Mouse (Mus musculus) kidney, embryonic 15.5 days (tissue): ENCODE measurements around the gene Olfr727. TPM values are rescaled to one million over a fixed set of nuclear protein-coding genes. Genes with fewer than 3 reads are reported as not detected.

Source experiments
- ATAC-seq: fragments of 200-750 bp; cut with Nextera tagmentation; replicated peaks from 2 replicates; pipeline ENCODE4 v1.8.0; 2017; ENCODE audit warnings: moderate TSS enrichment; ENCODE audit not compliant: low FRiP score
- H3K27ac ChIP-seq: fragments of 300-500 bp; sonication (generic); 2 replicates; pipeline ENCODE4 v1.5.1; 2015; ENCODE audit warnings: mild to moderate bottlenecking, inconsistent platforms
- H3K27me3 ChIP-seq: fragments of 300-500 bp; sonication (generic); 2 replicates; pipeline ENCODE4 v1.6.1; 2015; ENCODE audit warnings: inconsistent platforms
- H3K36me3 ChIP-seq: fragments of 300-500 bp; sonication (generic); 2 replicates; pipeline ENCODE4 v1.6.1; 2015; ENCODE audit warnings: inconsistent platforms
- H3K4me1 ChIP-seq: fragments of 300-500 bp; sonication (generic); 2 replicates; pipeline ENCODE4 v1.6.1; 2015; ENCODE audit warnings: inconsistent platforms
- H3K4me2 ChIP-seq: fragments of 300-500 bp; sonication (generic); 2 replicates; pipeline ENCODE4 v1.6.1; 2015; ENCODE audit warnings: moderate library complexity, mild to moderate bottlenecking, inconsistent platforms
- H3K4me3 ChIP-seq: fragments of 300-500 bp; sonication (generic); replicated peaks from 2 replicates; pipeline ENCODE4 v1.5.1; 2015; ENCODE audit warnings: mild to moderate bottlenecking, inconsistent platforms
- H3K9ac ChIP-seq: fragments of 300-500 bp; sonication (generic); 2 replicates; pipeline ENCODE4 v1.6.1; 2015; ENCODE audit warnings: mild to moderate bottlenecking, inconsistent platforms
- H3K9me3 ChIP-seq: fragments of 300-500 bp; sonication (generic); replicated peaks from 2 replicates; pipeline ENCODE4 v1.6.1; 2016; ENCODE audit warnings: inconsistent platforms
- WGBS: fragments of 180-500 bp; shearing (Covaris S2); methylation state at CpG from one replicate; pipeline ENCODE4 v1.1.7; 2015; ENCODE audit warnings: mixed read lengths; 5-methylcytosine and 5-hydroxymethylcytosine counted together
- polyA plus RNA-seq: library from polyadenylated mRNA; unstranded; fragments of >200 nt; fragmentation: Nextera tagmentation; extraction: Ambion mirVana; gene quantifications from 2 replicates; pipeline ENCODE4 v1.2.1, GENCODE M21; 2015

Gene Olfr727
- polyA plus RNA-seq, result not detected in 2 replicates

DNA sequence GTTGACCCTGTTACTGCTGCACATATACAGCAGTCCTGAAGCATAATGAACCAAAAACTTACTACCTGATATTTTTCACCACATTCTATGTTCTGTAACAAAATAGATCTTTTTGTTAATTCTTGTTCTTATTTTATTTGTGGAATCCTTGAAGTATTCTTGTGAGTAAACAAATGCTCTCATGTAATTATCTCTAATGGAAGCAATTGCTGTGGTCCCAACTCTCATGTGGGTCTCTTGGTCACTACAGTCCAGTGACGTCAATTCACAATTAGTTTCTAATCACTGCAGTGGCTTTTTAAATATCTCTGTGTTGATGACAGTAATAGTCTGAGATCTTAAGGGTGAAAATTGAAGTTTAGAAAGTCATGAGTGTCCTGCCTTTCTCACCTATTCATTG, at the start of gene Olfr727:
TSS of gene Olfr727 (plus strand) at position 301 of the 400 bp plus-strand sequence.
- no peak within 1 kb of the TSS for H3K4me2 ChIP-seq
- ATAC-seq, result no peak
- no peak within 1 kb of the TSS for H3K4me3 ChIP-seq
- WGBS, result 93% methylated on average over 1 of the region's 1 CpGs
- no peaks in the 10 kb centered on the region for H3K9me3 ChIP-seq
- H3K4me1 ChIP-seq, result no peaks in the 10 kb centered on the region
- H3K27me3 ChIP-seq, result no peaks in the 10 kb centered on the region
- H3K27ac ChIP-seq, result no peak within 1 kb of the TSS
- H3K9ac ChIP-seq, result no peak within 1 kb of the TSS
- no peaks in the 10 kb centered on the region for H3K36me3 ChIP-seq

DNA sequence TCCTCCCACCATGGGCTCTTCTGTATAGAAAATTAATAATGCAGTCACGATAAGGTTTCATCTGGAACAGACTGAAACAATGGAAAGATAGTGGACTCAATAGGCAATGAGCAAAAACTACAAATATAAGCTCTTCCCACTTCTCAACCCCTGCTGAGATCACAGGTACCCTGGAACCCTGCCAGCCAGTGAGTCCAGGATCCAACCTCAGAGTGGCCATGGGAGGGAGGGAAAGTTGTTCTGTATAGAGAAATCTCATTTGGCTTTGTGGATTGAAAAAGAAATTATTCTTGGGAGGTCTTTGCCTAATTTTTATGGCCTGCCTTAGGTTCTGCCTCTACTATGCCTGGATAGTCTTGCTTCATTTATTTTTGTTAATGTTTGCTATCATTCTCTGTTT, 32.1 kb upstream of the Olfr727 start, which contains the start of gene Olfr726:
TSS of gene Olfr726 (minus strand) at position 101 of the 400 bp plus-strand sequence.
- Histone ChIP-seq H3K9ac (no peak within 1 kb of the TSS), H3K4me3 (no peak within 1 kb of the TSS), H3K4me2 (no peak within 1 kb of the TSS), H3K36me3 (no peaks in the 10 kb centered on the region), H3K4me1 (no peaks in the 10 kb centered on the region), H3K9me3 (no peaks in the 10 kb centered on the region), H3K27me3 (no peaks in the 10 kb centered on the region), H3K27ac (no peak within 1 kb of the TSS)
- WGBS, result 69% methylated on average over 1 of the region's 1 CpGs
- no peak for ATAC-seq

DNA sequence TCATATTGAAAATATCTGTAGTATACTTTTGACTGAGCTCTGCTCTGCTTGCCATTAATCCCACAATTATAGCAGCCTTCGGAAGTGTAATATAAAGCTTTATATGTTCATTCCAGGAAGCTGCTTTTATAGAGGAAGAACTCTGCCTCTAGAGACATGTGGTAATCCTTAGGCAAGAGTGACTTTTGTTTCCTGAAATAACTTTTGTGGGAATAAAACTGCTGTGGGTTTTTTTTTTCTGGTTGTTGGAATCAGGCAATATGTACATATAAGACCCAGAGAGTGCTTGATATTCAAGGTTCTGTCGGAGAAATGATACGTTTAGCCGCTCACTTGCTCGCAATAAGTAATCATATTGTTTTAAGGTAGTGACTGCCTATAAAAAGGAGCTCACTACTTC, 19.6 kb downstream of the Olfr727 start, which contains the start of gene Olfr728:
TSS of gene Olfr728 (minus strand) at position 101 of the 400 bp plus-strand sequence.
- Histone ChIP-seq H3K9me3 (no peaks in the 10 kb centered on the region), H3K4me2 (no peak within 1 kb of the TSS), H3K4me3 (no peak within 1 kb of the TSS), H3K9ac (no peak within 1 kb of the TSS), H3K4me1 (no peaks in the 10 kb centered on the region), H3K36me3 (no peaks in the 10 kb centered on the region), H3K27me3 (no peaks in the 10 kb centered on the region), H3K27ac (no peak within 1 kb of the TSS)
- WGBS, result 88% methylated on average over 5 of the region's 5 CpGs
- ATAC-seq, result no peak

DNA sequence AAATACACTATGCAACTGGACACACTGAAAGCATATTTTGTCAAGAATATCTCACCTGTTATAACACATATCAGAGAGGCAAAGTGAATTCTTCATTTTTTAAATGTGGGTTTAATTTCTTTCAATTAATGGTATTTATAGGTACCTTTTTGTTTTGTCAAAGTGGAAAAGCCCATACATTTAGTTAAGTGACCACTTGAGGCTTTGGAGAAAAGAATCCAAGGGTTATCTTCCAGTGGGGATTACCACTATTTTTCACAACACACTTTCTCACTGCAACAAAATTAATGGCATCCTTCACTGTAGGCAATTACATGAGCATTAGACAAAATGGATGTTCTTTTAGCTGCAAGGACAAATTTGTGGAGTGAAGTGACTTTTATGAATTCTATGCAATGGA, 29.8 kb downstream of the Olfr727 start, which contains the start of gene Olfr729:
TSS of gene Olfr729 (minus strand) at position 101 of the 400 bp plus-strand sequence.
- no peak within 1 kb of the TSS for H3K4me2 ChIP-seq
- no peak within 1 kb of the TSS for H3K9ac ChIP-seq
- no peak within 1 kb of the TSS for H3K27ac ChIP-seq
- no peaks in the 10 kb centered on the region for H3K27me3 ChIP-seq
- no peak for ATAC-seq
- H3K4me3 ChIP-seq, result no peak within 1 kb of the TSS
- H3K4me1 ChIP-seq, result no peaks in the 10 kb centered on the region
- no peaks in the 10 kb centered on the region for H3K9me3 ChIP-seq
- no peaks in the 10 kb centered on the region for H3K36me3 ChIP-seq

Other genes with a start within 250 kb of the Olfr727 start
- not detected in 2 replicates for gene Olfr722, start 221.2 kb upstream of the Olfr727 start, polyA plus RNA-seq
- not detected in 2 replicates for gene Olfr723, start 191.4 kb upstream of the Olfr727 start, polyA plus RNA-seq
- not detected in 2 replicates for gene Olfr724, start 159.9 kb upstream of the Olfr727 start, polyA plus RNA-seq
- gene Olfr725, start 82.8 kb upstream of the Olfr727 start, polyA plus RNA-seq, result not detected in 2 replicates
- gene Olfr726, start 32.2 kb upstream of the Olfr727 start, polyA plus RNA-seq, result not detected in 2 replicates
- not detected in 2 replicates for gene Olfr728, start 19.5 kb downstream of the Olfr727 start, polyA plus RNA-seq
- gene Olfr729, start 29.7 kb downstream of the Olfr727 start, polyA plus RNA-seq, result not detected in 2 replicates
- gene Olfr730, start 65.0 kb downstream of the Olfr727 start, polyA plus RNA-seq, result not detected in 2 replicates
- not detected in 2 replicates for gene Olfr731, start 118.7 kb downstream of the Olfr727 start, polyA plus RNA-seq
- gene Olfr732, start 161.0 kb downstream of the Olfr727 start, polyA plus RNA-seq, result not detected in 2 replicates
- gene Olfr733, start 178.3 kb downstream of the Olfr727 start, polyA plus RNA-seq, result not detected in 2 replicates
- not detected in 2 replicates for gene Olfr734, start 203.6 kb downstream of the Olfr727 start, polyA plus RNA-seq
- gene Olfr735, start 225.7 kb downstream of the Olfr727 start, polyA plus RNA-seq, result not detected in 2 replicates
- not detected in 2 replicates for gene Tlr11, start 234.7 kb downstream of the Olfr727 start, polyA plus RNA-seq